Mouse (Mus musculus): Measurements from ENCODE around the gene Cda.

GRCm38 (mm10) chr4:138358176-138358575 is 9.6 kb downstream of the Cda start:
- TF ChIP-seq POLR2A (IDR thresholded peaks at IDR 0.05; ENCODE audit: borderline replicate concordance, low read depth, low read length) (no peak), CTCF (IDR thresholded peaks at IDR 0.05; ENCODE audit: low read depth, low read length) (no peak)
